In genomic region chr11:57983480-57984342, GRCm38 (mm10) we compare ENCODE assay signal across 9 mouse cellular contexts. TPM values are rescaled to one million over a fixed set of nuclear protein-coding genes. Genes with fewer than 3 reads are reported as not detected.
DNase-seq lines count a peak whose midpoint lies in the region; ATAC-seq lines count a peak whose summit lies in the region.
"Had no signal": no experiment of that assay in that cellular context is flagged by ENCODE, and none has a peak within 500 bp of the region (broad histone marks: within the 10 kb centered on the region; RNA-seq: fewer than 3 reads in every experiment).

No protein-coding gene starts in this region.

- peak overlapping the region; percentile 79 for H3K27ac ChIP-seq in heart, embryonic 15.5 days
- H3K27ac ChIP-seq: limb, embryonic 12.5 days had no signal

- 19% methylated on average over 16 of the region's 16 CpGs for WGBS in heart, embryonic 15.5 days

- H3K36me3 ChIP-seq in heart, embryonic 15.5 days = no peaks in the 10 kb centered on the region
- H3K36me3 ChIP-seq: limb, embryonic 12.5 days had no signal

- H3K27me3 ChIP-seq in heart, embryonic 15.5 days = no peaks in the 10 kb centered on the region
- H3K27me3 ChIP-seq: limb, embryonic 12.5 days had no signal

- H3K4me1 ChIP-seq in heart, embryonic 15.5 days (replicated peaks) = peaks cover 21% of the 10 kb centered on the region
- H3K4me1 ChIP-seq: limb, embryonic 12.5 days had no signal

- peak; percentile 57; the same call in 1 of the 2 replicates for ATAC-seq in frontal cortex, adult (ENCODE audit: low TSS enrichment)
- ATAC-seq in heart, embryonic 15.5 days (replicated peaks; ENCODE audit: insufficient number of reproducible peaks, insufficient read depth, low FRiP score, low read depth) = peak; percentile 85
- peak; percentile 96 for ATAC-seq in megakaryocyte-erythroid progenitor cell, adult 5-6 weeks (replicated peaks; ENCODE audit: low FRiP score, low TSS enrichment, poor library complexity, severe bottlenecking)

- no peak overlapping the region for H3K4me3 ChIP-seq in heart, embryonic 15.5 days
- H3K4me3 ChIP-seq: limb, embryonic 12.5 days had no signal

- H3K9ac ChIP-seq in heart, embryonic 15.5 days = no peak overlapping the region
- H3K9ac ChIP-seq: limb, embryonic 12.5 days had no signal

- DNase-seq in frontal cortex, postnatal 36 days (ENCODE audit: low spot score in 2 of 2) = no peak
- DNase-seq in kidney, postnatal 4 days = peak; percentile 25 to 47
- no peak for DNase-seq in cerebellum, adult 11 months
- no peak for DNase-seq in embryo, embryonic 10 days (ENCODE audit: low spot score)
- DNase-seq in left cerebral cortex, postnatal 4 days = no peak

- H3K9me3 ChIP-seq in heart, embryonic 15.5 days (replicated peaks) = no peaks in the 10 kb centered on the region
- H3K9me3 ChIP-seq: limb, embryonic 12.5 days had no signal

- intact Hi-C loops in left cerebral cortex, postnatal 4 days (cut with DNase I) = no loop called here

- H3K4me2 ChIP-seq in heart, embryonic 15.5 days = no peak overlapping the region
- H3K4me2 ChIP-seq: limb, embryonic 12.5 days had no signal

RNA-seq across cellular contexts. Expression of gene Larp1, which starts 25.2 kb away (rescaled TPM):
- 11.3 and 15.7 TPM in 2 replicates for polyA plus RNA-seq in heart, embryonic 15.5 days (2015; fragmentation: Nextera tagmentation; extraction: Ambion mirVana)
- 138 and 152 TPM in 2 replicates for total RNA-seq in megakaryocyte-erythroid progenitor cell, adult 5-6 weeks (2014; fragmentation: Nextera tagmentation)
- 50.4 and 67.2 TPM in 2 replicates for total RNA-seq in megakaryocyte-erythroid progenitor cell, adult 5-6 weeks (2017)
- 10 to 100 TPM; 97.9 to 100.0 TPM for total RNA-seq in left cerebral cortex, postnatal 4 days (2021)

Comparison
In these comparisons a context has a peak if more than half of its experiments do, and no peak if none do; other contexts are left out.
1. DNase-seq: peak in kidney, postnatal 4 days (2 of 2); none in frontal cortex, postnatal 36 days (0 of 2), cerebellum, adult 11 months (single experiment), embryo, embryonic 10 days (single experiment) and left cerebral cortex, postnatal 4 days (single experiment).
2. Peak in every context shown above with its lines, with median percentiles within 50 percentile points of each other: ATAC-seq.